Mouse (Mus musculus) A20 (cell line): ENCODE data around the gene Smim4.

Experiments used
- DNase-seq: peaks from one replicate; pipeline ENCODE4 v3.0.0-alpha.2; 2011; ENCODE audit warnings: low read depth, low spot score

Smim4 gene

DNA sequence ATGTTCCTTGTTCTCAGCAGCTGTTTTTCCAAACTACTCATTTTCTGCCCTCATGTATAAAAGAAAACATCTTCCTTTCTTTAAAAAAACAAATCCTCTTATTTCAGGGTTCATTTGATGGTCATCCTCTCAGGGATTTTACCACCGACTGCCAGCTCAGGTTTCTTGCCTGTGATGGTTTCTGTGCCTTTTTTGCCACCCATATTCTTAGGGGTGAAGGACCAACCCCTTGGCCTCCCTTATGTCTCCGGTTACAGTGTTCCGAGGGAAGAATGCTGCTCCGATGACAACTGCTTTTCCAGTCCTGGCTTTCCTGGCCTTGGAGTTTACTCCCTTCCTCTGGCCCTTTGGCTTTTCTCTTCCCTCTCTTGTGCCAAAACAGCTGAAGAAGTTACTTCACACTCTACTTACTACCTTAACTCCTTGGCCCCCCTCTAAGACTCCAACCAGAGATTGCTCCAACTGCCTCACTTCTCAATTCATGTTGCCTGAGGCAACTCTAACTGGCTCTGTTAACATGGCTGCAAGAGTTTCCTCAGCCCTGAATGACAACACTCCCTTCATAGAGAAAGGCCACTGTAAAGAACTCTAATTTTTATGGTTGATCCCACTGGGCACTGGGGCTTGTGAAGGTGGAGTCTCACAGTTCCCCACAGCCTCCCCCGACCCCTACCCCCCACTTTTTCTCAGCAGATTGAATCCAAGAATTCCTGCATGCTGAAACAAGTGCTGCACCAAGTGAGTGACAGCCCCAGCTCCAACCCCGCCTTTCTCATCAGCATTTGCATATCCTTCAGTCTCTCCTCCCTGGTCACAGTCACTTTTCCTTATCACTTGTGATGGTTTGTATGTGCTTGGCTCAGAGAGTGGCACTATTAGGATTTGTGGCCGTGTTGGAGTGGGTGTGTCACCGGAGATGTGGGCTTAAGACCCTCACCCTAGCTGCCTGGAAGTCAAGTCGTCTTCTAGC, 3.4 kb downstream of the Smim4 start:
- DNase-seq, result peak; percentile 21

DNA sequence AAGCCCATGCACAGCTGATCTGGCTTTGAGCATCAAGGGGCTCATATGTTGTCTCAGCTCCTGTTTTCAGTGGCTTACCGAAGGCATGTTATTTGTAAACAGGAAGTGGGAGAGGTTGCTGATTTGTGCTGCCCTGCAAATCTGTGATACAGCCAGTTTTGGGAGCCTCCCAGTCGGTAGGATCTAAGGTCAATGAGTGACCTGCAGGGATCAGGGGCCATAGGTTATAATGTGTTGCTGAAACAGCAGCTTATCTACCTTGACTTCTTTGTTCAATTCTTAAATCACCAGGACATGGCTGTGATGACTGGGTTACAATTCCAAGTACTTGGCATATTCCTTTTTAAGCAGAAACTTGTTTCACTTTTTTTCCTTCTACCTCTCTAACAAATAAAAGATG, 13.2 kb downstream of the Smim4 start:
- no peak for DNase-seq

DNA sequence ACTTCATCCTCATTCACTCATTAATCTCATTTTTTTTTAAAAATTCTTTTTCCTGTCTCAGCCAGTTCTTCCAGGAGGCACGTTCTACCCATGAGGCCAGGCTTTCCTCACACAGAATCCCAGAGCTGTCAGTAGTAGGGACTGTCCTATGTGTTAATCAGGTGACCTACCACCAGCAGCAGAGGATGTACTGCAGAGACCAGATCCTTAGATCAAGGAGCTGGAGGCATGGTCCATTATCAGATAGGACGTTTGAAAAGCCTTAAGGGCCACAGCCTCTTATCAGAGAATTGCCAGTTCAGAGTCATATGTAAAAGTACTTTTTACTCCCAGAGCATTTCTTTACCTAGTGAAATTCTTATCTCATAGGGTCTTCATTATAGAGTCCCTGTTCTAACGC, 14.7 kb downstream of the Smim4 start:
- no peak for DNase-seq

DNA sequence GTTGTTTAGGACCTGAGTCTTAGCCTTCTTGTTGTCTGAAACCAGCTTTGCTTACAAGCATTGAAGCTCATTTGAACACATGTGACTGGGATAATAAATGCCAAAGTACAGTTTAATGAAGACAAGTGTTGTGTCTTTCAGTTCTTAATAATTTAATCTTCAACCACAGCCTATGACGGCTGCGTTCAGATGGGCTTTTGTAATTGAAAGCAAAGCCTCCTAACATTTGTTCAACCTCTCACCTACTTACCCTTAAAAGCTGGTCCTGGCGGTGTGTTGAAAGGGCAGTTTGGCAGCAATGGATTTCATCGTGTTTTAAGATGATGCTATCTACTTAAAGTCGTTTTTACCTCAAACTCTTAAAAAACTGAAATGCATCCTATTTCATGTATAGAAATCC, 16.6 kb downstream of the Smim4 start:
- no peak for DNase-seq

DNA sequence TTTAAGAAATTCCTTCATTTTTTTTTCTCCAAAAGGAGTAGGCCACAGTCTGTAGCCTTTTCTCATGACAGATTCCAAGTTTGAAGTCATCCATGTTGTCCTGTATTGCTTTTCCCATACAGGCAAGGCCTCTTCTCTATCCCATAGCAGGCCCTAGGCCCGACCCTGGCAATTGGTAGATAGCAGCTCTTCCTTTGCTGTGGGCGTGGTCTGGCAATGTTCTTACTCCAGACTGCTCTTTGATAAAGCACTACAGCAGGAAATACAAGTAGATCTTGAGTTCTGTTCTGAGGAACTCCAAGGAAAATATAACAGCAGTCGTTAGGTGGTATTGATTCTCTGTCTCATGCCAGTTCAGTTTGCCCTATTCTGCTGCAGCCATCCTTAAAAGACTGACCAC, 18.1 kb downstream of the Smim4 start:
- no peak for DNase-seq

DNA sequence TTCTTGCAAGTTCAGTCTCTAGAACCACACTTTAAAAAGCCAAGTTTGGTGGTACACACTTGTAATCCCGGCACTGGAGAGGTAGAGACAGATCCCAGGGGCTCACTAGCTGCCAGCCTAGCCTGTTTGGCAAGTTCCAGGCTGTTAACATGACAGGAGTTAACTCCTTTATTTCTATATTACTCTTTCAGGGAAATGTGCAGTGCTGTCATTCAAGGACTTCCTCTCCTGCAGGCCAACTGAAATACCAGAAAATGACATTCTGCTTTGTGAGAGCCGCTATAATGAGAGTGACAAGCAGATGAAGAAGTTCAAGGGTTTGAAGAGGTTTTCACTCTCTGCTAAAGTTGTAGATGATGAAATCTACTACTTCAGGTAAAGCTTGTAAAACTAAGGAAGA, 23.6 kb downstream of the Smim4 start:
- no peak for DNase-seq

DNA sequence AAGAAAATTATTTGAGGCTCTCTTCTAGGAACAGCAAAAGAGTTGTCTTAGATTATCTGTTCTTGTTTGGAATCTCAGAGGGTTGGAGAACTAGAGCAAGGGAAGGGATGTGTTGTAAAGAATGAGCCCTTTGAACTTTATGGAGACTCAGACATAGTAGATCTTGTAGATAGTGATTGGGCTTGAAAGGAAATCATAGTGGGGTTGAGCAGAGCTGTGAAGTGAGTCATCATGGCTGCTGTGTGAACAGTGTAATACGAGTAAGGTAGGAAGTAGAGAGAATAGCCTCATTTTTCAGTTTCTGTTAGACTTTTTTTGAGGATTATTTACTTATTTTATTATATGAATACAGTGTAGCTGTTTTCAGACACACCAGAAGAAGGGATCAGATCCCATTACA, 38.8 kb downstream of the Smim4 start:
- DNase-seq, result no peak

DNA sequence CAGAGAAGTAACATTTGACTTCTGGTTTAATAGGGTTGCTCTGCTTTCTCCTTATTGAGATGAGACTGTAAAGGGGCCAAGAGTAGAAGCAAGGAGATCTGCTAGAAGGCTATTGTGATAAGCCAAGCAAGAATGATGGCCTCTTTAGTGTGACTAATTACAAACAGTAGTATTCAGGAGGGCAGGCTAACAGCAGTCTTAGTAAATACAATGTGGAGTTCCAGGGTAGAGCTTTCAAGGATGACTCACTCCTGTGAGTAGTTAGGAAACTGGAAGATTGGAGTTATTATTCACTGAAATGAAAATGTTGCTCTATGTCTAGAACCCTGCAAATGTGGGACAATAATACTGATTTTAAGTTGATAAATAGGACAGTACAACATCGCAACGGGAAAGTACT, 40.2 kb downstream of the Smim4 start:
- no peak for DNase-seq

DNA sequence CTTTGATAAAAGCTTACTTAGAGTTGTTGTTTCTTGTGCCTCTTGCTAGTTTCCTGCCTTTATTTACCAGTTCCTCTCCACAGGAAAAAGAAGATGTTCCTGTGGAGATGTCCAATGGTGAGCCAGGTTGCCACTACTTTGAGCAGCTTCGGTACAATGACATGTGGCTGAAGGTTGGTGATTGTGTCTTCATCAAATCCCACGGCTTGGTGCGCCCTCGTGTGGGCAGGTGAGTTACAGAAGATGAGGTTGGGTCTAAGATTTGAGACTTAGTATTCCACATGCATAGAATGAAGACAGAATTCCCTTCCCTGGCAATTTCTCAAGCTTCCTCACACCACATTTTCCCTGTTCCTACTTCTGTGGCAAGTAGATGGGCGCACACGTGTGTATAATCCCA, 41.3 kb downstream of the Smim4 start:
- DNase-seq, result no peak

DNA sequence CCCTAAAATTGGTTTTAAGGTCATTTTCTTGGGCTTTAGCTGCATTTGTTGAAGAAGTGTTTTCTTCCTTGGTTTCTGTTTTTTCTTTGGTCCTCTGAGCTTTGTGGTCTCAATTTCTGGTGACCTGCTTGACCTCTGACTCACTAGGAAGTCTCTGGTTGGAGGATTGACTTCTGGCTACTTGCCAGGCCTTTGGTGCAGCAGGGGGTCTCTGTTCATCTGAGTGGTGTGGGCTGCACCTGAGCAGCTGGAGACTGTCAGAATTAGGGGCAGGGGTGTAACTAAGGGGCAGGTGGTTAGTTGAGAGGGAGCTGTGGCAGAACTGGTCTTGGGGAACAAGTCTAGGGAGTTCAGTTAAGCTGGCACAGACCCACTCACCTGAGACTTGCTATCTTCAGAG, 47.6 kb downstream of the Smim4 start:
- no peak for DNase-seq

DNA sequence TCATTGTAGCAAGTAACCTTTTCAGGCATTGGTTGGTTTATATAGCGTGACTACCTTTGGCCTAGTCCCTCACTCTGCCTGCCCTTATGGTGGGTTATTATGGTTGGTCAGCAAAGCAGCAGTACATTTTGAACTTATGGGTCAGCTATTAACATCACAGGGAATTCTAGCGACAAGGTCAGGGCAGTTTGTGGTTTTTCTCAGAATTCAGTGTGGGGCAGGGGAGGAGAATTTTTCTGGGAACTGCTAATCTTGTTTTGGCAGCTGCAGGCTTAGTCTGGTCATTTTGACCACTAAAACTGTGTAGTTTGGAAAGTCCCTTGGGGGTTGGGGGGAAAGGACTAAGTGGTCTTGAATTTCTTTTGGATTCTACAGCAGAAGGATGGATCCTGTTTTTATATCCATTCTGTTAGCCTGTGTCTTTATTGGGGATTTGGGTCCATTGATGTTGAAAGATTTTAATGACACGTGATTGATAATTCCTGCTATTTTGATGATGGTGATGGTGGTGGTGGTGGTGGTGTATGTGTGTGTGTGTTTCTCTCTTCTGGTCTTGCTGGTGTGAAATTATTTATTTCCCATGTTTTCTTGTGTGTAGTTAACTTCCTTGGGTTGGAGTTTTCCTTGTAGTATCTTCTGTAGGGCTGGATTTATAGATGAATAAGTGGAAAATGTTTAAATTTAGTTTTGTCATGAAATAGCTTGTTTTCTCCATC, 49.3 kb downstream of the Smim4 start:
- no peak for DNase-seq

DNA sequence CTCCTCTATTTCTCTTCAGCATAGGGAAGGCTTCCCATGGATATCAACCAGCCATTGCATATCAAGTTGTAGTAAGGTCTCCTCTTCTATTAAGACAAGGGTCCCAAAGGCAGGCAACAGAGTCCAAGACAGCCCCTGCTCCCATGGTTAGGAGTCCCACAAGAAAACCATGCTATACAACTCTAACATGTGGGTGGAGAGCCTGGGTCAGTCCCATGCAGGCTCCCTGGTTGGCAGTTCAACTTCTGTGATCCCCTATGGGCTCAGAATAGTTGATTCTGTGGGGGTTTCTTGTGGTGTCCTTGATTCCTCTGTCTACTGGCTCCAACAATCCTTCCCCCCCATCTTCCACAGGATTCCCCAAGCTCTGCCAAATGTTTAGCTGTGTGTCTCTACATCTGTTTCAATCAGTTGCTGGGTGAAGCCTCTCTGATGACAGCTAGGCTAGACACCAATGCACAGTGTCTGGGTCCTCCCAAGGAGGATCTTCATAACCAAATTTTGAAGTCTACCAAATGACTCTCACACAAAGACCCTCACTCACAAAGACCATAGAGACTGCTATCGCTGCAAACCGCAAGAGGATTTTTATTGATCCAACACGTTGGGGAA, 50.1 kb downstream of the Smim4 start:
- no peak for DNase-seq

DNA sequence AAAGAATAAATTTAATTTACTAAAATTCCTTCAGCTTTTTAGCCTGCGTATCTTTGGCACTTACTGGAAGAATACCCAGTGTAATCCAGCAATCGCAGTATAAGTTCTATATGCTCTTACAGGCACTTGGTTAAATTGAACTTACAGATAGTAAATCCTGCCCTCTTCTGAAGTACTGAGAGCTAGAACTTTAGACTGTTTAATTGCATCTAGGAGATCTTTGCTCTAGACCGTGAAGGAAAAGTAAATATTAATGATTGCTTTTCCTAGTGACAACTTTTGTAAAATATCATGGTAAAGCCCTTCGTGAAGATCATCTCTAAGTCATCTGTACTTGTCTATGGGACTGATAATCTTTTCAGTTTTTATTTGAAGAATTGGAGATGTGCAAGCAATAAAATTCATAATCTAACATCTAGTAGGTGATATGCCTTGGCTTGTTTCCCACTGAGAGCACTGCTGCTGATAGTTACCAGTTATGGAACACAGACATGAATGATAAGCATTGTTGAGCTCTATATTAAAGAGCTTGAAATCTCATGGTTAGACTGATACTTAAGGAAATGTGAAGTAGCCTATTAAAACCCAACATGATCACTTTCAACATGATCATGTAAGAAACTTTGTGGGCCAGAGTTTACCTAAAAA, 59.5 kb downstream of the Smim4 start:
- no peak for DNase-seq

DNA sequence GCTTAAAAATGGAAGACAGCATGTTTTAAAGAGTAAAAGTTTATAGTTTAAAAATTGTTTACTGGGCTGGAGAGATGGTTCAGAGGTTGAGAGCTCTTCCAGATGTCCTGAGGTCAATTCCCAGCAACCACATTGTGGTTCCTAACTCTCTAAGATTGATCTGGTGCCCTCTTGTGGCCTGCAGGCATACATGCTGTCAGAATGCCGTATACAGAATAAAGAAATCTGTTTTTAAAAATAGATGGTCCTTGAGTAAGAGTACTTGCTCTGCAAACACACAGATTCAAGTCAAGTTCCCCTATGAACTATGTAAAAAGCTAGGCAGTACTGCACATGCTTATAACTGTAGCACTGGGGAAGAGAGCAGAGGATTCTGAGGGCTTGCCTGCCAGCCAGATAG, 66.5 kb downstream of the Smim4 start:
- DNase-seq, result peak; percentile 42

DNA sequence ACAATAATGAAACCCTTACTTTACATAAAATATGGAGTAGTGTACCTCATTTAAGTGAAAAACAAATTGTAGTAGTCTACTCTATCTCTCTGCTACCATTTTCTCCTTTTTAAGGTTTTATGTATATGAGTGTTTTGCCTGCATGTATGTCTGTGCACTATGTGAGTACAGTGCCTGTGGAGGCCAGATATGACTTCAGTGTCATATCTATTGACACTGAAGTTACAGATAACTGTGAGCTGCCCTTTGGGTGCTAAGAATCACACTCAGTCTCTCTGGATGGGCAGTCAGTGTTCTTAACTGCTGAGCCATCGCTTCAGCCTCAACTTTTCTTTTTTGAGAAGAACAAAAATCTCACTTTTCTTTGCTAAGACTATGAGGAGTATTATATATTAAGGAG, 82.9 kb downstream of the Smim4 start:
- DNase-seq, result no peak

DNA sequence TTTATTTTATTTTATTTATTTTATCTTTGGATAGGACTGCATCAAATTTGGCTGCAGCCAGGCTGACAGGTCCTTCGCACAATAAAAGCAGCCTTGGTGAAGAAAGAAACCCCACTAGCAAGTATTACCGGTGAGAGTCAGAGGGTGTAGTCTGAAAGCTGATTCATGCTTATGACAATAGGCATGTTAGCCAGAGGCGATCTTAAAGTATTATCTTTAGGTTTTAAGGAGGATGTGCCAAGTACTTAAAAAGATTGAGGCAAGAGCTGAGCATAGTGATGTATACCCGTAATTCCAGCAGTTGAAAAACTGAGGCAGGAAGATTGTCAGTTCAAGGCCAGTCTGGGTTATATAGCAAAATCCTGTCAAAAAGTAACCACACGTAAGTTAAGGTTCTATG, 83.5 kb downstream of the Smim4 start:
- DNase-seq, result no peak
